Mouse (Mus musculus): ENCODE results near the gene Cmtm3. TPM values are rescaled to one million over a fixed set of nuclear protein-coding genes. Genes with fewer than 3 reads are reported as not detected.

Cmtm3 gene
- polyA plus RNA-seq, 1 experiment from 2014 or later: 24.9 TPM

- H3K27me3 ChIP-seq (ENCODE audit: insufficient read depth, low read length): no peaks in the 10 kb centered on the region
- no peaks in the 10 kb centered on the region for H3K4me1 ChIP-seq (ENCODE audit: insufficient read depth)
Observed at GRCm38 (mm10) chr8:104353186-104353585, 14.0 kb downstream of the Cmtm3 start.

GRCm38 (mm10) chr8:104354504-104354903 lies 15.3 kb downstream of the Cmtm3 start:
- TF ChIP-seq CTCF (IDR thresholded peaks at IDR 0.05; ENCODE audit: low read depth) (no peak), EP300 (IDR thresholded peaks at IDR 0.05; ENCODE audit: low read depth) (no peak)
- Histone ChIP-seq H3K4me3 (ENCODE audit: low read depth, low read length) (no peak overlapping the region), H3K4me2 (ENCODE audit: low read depth, low read length) (no peak overlapping the region), H3K4me1 (ENCODE audit: insufficient read depth) (no peaks in the 10 kb centered on the region), H3K9ac (replicated peaks) (no peak overlapping the region), H3K27me3 (ENCODE audit: insufficient read depth, low read length) (no peaks in the 10 kb centered on the region), H3K27ac (ENCODE audit: low read depth) (no peak overlapping the region), H3K9me3 (ENCODE audit: low read length) (no peaks in the 10 kb centered on the region), H3K36me3 (replicated peaks; ENCODE audit: insufficient read depth, low read length) (0 out of 2 replicates have a peak, but pooled peaks cover 2% of the 10 kb centered on the region)
- ATAC-seq (no peak), DNase-seq (no peak)
- 83% methylated on average over 10 of the region's 10 CpGs for WGBS (ENCODE audit: insufficient replicate concordance)

More at GRCm38 (mm10) chr8:104353186-104353585, 14.0 kb downstream of the Cmtm3 start:
- WGBS (ENCODE audit: insufficient replicate concordance): 51% methylated on average over 5 of the region's 5 CpGs
- DNase-seq (no peak), ATAC-seq (no peak)
- H3K9ac ChIP-seq (replicated peaks): no peak overlapping the region
- H3K4me2 ChIP-seq (ENCODE audit: low read depth, low read length): no peak overlapping the region
- 0 out of 2 replicates have a peak, but pooled peaks cover 2% of the 10 kb centered on the region for H3K36me3 ChIP-seq (replicated peaks; ENCODE audit: insufficient read depth, low read length)
- TF ChIP-seq EP300 (IDR thresholded peaks at IDR 0.05; ENCODE audit: low read depth): no peak
- peak; percentile 44 for TF ChIP-seq CTCF (IDR thresholded peaks at IDR 0.05; ENCODE audit: low read depth)
- H3K27ac ChIP-seq (ENCODE audit: low read depth): no peak overlapping the region
- H3K9me3 ChIP-seq (ENCODE audit: low read length): no peaks in the 10 kb centered on the region
- no peak overlapping the region for H3K4me3 ChIP-seq (ENCODE audit: low read depth, low read length)

DNA sequence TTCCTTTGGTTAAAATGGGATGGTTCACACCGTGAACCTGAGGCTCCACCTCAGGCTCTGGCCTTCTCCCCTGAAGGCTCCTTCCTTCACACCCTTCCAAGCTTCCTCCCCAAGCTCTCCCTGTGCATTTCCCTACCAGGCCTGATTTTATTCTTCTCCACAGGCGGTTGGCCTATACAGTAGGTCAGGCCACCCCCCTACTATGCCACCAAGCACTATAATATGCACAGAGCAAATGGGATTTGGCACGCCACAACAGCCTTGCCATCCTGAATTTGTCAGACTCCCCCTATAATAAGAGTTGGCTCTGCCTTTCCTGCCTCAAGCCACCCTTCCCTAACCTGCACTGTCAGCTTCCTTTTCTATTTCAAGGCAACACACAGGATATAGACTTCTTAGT lies 19.4 kb downstream of the Cmtm3 start:
- Histone ChIP-seq H3K4me3 (ENCODE audit: low read depth, low read length) (no peak overlapping the region), H3K27me3 (ENCODE audit: insufficient read depth, low read length) (no peaks in the 10 kb centered on the region), H3K4me2 (ENCODE audit: low read depth, low read length) (no peak overlapping the region), H3K36me3 (replicated peaks; ENCODE audit: insufficient read depth, low read length) (no peaks in the 10 kb centered on the region), H3K9ac (replicated peaks) (no peak overlapping the region), H3K27ac (ENCODE audit: low read depth) (no peak overlapping the region), H3K4me1 (ENCODE audit: insufficient read depth) (peaks cover 4% of the 10 kb centered on the region; the same call in 1 of the 2 replicates), H3K9me3 (ENCODE audit: low read length) (no peaks in the 10 kb centered on the region)
- ATAC-seq: no peak
- WGBS (ENCODE audit: insufficient replicate concordance): 73% methylated on average over 3 of the region's 3 CpGs
- no peak for DNase-seq
- TF ChIP-seq CTCF (IDR thresholded peaks at IDR 0.05; ENCODE audit: low read depth) (no peak), EP300 (IDR thresholded peaks at IDR 0.05; ENCODE audit: low read depth) (no peak)

GRCm38 (mm10) chr8:104359778-104360456 lies 20.7 kb downstream of the Cmtm3 start:
- no peak for DNase-seq
- H3K27me3 ChIP-seq (ENCODE audit: insufficient read depth, low read length): no peaks in the 10 kb centered on the region
- H3K9me3 ChIP-seq (ENCODE audit: low read length): no peaks in the 10 kb centered on the region
- TF ChIP-seq CTCF (IDR thresholded peaks at IDR 0.05; ENCODE audit: low read depth) (no peak), EP300 (IDR thresholded peaks at IDR 0.05; ENCODE audit: low read depth) (no peak)
- no peak overlapping the region for H3K4me3 ChIP-seq (ENCODE audit: low read depth, low read length)
- ATAC-seq: peak; percentile 58; the same call in 1 of the 2 replicates
- peaks cover 4% of the 10 kb centered on the region; the same call in 1 of the 2 replicates for H3K4me1 ChIP-seq (ENCODE audit: insufficient read depth)
- no peak overlapping the region for H3K27ac ChIP-seq (ENCODE audit: low read depth)
- 59% methylated on average over 15 of the region's 15 CpGs for WGBS (ENCODE audit: insufficient replicate concordance)
- peak overlapping the region; percentile 7; the same call in 1 of the 2 replicates for H3K9ac ChIP-seq (replicated peaks)
- H3K36me3 ChIP-seq (replicated peaks; ENCODE audit: insufficient read depth, low read length): no peaks in the 10 kb centered on the region
- no peak overlapping the region for H3K4me2 ChIP-seq (ENCODE audit: low read depth, low read length)

- Histone ChIP-seq H3K27ac (ENCODE audit: low read depth) (no peak overlapping the region), H3K9ac (replicated peaks) (no peak overlapping the region), H3K27me3 (ENCODE audit: insufficient read depth, low read length) (no peaks in the 10 kb centered on the region), H3K36me3 (replicated peaks; ENCODE audit: insufficient read depth, low read length) (no peaks in the 10 kb centered on the region), H3K9me3 (ENCODE audit: low read length) (no peaks in the 10 kb centered on the region), H3K4me1 (ENCODE audit: insufficient read depth) (no peaks in the 10 kb centered on the region), H3K4me2 (ENCODE audit: low read depth, low read length) (no peak overlapping the region), H3K4me3 (ENCODE audit: low read depth, low read length) (no peak overlapping the region)
- TF ChIP-seq CTCF (IDR thresholded peaks at IDR 0.05; ENCODE audit: low read depth) (no peak), EP300 (IDR thresholded peaks at IDR 0.05; ENCODE audit: low read depth) (no peak)
- WGBS (ENCODE audit: insufficient replicate concordance): 75% methylated on average over 9 of the region's 9 CpGs
- ATAC-seq: no peak
- no peak for DNase-seq
Observed at GRCm38 (mm10) chr8:104365695-104366094, 26.5 kb downstream of the Cmtm3 start.

- Histone ChIP-seq H3K9ac (replicated peaks) (no peak overlapping the region), H3K4me3 (ENCODE audit: low read depth, low read length) (no peak overlapping the region), H3K27ac (ENCODE audit: low read depth) (no peak overlapping the region), H3K36me3 (replicated peaks; ENCODE audit: insufficient read depth, low read length) (no peaks in the 10 kb centered on the region), H3K27me3 (ENCODE audit: insufficient read depth, low read length) (no peaks in the 10 kb centered on the region), H3K4me1 (ENCODE audit: insufficient read depth) (no peaks in the 10 kb centered on the region), H3K9me3 (ENCODE audit: low read length) (no peaks in the 10 kb centered on the region), H3K4me2 (ENCODE audit: low read depth, low read length) (no peak overlapping the region)
- no peak for ATAC-seq
- 76% methylated on average over 5 of the region's 5 CpGs for WGBS (ENCODE audit: insufficient replicate concordance)
- TF ChIP-seq CTCF (IDR thresholded peaks at IDR 0.05; ENCODE audit: low read depth) (no peak), EP300 (IDR thresholded peaks at IDR 0.05; ENCODE audit: low read depth) (no peak)
- DNase-seq: no peak
Observed at GRCm38 (mm10) chr8:104367398-104367797, 28.2 kb downstream of the Cmtm3 start.

Data from liver, postnatal 0 days (tissue).